Mouse (Mus musculus) lung, postnatal 36 days (tissue): ENCODE data around the gene Tomm7.
"Not testable (repeated sequence)": the region's sequence is repeated elsewhere in the genome, so short reads cannot be mapped to it uniquely, and the experiment has no call there.

Experiments used
- DNase-seq: peaks from one replicate; pipeline ENCODE4 v3.0.0; 2022; ENCODE audit warnings: mixed read lengths

Tomm7 gene

DNA sequence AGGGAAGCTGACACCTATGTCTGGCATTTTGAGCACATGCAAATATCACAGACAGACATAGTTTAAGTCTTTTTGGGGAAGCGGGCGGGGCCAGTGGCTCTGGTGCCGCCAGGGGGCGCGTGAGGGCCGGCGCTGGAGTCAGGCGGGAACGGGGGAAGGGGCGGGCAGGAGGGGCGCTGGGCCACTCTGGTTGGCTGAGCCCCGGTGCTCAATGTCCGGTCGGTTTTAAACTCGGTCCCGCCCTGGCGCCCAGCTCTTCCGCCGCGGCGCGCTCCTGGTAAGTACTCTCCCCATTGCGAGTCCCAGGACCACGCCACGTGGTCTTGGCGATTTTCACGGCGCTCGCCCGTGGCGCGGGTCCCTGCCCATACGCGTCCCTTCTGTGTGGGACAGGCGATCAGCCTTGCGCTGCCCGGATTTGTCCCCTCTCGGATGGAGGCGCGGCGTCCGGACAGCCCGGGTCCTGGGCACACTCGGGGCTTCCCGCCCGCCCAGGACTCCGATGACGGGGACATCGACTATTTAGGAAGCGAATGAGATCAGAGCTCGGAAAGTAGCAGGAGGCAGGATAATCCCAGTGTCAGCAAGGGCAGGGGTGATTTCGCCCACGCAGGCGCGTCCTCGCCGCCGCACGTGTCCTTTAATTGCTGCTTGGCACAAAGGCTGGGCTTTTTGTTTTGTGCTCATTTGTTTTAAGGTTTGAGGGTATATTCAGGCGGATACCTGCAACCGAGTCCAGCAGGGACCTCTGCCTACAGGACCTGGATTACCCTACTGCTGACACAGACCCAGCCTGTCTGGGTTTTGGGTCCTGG, 6.6 kb upstream of the Tomm7 start:
- DNase-seq: peak; percentile 95

DNA sequence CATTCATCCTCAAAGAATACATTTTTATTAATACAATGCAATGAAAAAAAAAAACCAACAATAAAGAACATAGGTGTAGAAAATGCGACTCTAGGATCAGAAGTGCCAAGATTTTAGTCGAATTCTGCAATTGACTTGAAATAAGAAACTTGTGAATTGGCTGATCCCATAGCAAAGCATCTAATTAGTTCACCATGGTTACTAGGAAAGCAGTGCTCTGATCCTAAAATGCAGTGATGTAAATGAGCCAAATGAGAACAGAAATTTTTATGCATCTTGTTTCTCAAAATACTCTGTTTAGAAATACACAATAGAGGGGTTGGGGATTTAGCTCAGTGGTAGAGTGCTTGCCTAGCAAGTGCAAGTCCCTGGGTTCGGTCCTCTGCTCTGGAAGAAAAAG, 1.2 kb upstream of the Tomm7 start:
- DNase-seq: no peak

DNA sequence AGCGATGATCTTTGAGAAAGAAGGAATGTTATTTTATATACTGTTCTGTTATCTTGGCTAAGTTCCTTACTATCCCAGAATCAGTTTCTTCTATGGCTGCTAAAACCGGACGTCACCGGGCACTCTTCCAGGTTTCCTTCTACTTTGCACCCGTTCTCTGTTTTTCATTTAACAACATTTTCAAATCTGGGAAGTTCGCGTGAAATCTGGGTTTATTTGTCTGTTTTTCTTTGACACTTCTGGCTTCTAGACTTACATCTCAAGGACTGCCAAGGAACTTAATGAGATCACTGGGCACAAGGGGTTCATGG, 525 bp upstream of the Tomm7 start:
- peak; percentile 55 for DNase-seq

DNA sequence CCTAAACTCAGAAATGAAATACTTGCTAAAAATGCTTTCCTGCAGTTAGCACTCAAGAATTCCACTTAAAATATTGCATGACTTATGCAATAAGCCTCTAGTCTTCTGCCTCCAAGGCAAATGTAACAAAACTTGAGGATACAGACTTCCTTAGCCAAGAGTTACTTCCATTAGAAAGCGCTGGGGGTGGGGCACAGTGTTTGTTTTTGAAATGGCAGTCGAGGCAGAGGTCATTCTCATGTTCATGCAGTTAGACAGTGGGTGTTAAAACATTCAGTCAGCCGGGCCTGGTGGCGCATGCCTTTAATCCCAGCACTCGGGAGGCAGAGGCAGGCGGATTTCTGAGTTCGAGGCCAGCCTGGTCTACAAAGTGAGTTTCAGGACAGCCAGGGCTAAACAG, 5.8 kb downstream of the Tomm7 start:
- DNase-seq: peak; percentile 9

DNA sequence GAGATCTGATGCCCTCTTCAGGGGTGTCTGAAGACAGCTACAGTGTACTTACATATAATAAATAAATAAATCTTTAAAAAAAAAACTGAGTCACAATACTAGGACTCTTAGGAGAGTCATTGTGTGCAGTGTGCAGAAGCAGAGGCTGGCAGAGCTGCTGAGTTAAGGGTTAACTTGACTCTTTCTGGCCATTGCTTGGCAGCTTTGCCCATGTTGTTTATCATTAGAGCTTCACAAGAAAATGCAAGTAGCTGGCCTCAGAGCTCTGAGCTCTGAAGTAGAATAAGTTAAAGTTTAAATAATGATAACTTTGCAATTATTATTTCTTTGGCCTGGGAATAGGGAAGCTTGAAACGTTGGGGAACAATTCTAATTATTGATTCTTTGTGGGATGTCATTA, 8.3 kb downstream of the Tomm7 start:
- not testable (repeated sequence) for DNase-seq

DNA sequence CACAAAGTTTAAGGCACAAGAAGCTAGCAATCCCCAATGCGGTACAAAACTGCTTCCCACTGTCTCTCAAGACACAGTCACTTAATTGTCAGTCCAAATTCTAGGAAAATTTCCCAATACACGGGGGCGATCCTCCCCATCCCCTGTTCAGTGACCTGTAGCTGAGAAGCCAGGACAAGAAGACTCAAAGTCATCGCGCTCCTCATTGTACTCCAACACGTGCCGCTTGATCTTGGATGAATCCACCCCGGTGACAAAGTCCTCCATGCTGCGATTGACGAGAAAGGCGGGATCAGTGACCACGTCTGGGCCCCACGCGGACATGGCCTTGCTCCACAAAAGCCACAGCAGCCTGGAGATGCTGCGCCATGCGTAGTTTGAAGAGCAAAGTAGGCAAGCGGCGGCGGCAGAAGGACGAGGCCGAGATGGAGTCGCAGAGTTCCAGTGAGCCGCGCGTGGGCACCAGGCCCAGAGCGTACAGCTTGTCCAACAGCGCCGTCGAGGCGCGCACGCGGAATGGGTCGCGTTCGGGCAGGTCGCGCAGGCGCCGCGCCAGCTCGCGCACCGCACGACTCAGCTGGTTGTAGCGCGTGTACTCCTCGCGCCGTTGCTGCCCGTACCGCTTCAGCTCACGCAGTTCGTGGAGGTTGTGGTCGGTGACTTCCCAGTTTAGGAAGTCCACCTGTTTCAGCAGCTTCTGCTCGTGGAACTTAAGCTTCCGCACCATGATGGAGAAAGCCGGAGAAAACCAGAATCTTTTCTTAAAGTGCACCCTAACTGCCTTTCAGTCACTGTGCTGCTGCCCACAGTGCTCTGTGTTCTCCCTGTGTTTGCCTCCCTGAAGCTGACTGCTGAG, 12.8 kb downstream of the Tomm7 start:
- DNase-seq: peak; percentile 16

DNA sequence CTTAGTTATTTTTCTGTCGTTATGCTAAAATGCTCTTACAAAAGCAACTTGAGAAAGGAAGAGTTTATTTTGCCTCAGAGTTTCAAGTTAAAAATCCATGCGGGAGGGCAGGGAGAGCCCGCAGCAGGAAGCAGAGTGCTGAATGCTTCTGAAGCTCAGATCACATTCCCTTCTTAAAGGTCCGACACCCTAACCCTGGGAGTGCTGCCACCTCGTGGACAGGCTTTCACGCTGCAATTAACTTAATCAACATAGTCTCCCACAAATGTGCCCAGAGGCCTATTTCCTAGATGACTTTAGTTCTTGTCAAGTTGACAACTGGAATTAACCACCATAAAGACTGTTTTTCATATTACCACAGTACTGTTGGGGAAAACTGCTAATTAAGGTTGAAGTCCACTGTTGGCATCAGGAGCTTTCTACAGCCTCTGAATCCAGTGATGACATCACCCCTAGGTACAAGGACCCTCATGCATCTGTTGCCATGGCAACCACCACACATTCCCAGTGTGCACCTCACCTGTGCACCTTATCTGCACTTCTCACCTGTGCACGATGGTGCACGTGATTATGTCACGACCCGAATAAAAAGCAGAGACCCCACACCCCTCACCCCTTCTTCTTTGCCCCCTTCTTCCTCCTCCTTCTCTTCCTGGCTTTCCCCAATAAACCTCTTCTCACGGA, 17.5 kb downstream of the Tomm7 start:
- peak; percentile 70 for DNase-seq

DNA sequence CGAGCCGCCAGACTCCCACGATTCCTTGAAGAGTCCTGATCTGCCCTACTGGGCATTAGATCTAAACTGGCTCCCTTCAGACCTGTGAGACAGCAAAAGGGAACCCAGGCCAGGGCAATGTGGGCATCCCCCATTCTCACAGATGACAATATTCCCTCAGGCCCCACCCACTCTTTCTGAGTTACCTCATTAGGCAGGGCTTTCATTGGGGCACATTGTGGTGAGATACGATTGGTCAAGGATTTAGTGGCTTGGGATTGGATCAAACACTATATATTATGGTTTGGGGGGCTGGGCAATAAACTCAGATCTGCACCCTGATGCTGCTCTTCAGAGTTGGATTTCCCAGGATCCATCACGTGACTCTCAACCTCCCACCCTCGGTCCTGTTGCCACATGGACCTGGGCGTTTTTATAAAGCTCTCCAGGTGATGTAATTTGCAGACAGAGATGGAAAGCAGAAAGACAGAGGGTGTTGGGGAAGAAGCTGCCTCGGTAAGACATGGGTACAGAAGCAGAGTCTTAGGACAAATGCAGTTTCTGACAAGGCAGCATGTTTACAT, 19.7 kb downstream of the Tomm7 start:
- no peak for DNase-seq

DNA sequence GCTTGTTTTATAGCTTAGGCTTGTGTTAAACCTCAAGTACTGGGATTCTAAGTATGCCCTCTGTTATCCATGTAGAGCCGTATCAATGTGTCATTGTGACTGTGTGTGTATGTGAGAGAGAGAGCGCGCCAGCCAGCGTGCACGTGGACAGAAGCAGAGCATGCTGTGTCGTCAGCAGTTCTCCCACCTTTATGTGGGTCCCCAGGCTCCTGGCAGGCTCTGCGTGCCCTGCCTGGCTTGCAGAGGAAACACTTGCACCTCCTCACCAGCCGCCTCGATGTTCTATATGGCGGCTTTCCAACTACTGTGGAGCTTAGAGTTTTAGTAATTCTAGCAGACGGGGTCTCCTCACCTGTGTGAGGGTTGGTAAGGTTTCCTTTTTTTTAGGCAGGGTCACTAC, 21.7 kb downstream of the Tomm7 start:
- no peak for DNase-seq

DNA sequence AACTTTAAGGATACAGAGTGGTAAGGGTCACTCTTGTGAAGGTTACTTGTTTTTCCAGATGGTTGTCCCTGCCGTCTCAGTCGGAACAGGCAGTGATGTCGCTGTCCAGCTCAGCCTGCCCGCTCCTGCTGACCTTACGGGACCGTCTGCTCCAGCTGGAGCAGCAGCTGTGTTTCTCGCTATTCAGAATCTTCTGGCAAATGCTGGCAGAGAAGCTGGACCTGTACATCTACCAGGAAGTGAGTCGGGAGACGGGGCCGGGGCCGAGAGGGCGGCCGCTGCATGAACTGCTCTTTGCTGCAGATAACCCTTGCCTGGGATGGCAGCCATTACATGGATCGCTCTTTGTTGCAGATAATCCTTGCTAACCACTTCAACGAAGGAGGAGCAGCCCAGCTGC, 27.3 kb downstream of the Tomm7 start:
- DNase-seq: no peak

DNA sequence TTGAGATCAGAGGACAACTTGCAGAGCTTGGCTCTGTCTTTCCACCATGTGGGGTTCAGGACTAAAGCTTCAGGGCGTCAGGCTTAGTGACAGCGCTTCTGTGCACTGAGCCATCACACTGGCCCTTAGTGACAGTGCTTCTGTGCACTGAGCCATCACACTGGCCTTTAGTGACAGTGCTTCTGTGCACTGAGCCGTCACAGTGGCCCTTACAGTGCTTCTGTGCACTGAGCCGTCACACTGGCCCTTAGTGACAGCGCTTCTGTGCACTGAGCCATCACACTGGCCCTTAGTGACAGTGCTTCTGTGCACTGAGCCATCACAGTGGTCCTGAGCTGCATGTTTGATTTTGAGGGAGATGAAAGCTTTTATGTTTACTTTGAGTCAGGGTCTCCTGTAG, 29.1 kb downstream of the Tomm7 start:
- no peak for DNase-seq

DNA sequence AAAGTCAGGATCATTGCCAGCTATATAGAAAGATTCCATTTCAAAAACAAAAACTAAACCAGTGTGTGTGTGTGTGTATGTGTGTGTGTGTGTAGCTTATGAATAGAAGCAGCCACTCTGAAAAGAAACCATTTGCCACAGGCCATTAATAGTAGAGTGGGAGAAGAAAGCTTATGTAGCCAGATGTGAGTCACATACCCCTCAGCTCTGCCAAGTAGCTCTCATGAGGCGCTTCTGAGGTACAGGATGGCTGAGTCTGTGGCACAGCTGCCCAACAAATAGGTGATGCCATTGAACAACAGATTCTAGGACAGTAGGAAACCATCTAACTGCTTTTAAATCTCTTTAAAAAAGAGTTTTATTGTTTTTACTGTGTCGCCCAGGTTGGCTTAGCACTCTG, 51.2 kb downstream of the Tomm7 start:
- no peak for DNase-seq

DNA sequence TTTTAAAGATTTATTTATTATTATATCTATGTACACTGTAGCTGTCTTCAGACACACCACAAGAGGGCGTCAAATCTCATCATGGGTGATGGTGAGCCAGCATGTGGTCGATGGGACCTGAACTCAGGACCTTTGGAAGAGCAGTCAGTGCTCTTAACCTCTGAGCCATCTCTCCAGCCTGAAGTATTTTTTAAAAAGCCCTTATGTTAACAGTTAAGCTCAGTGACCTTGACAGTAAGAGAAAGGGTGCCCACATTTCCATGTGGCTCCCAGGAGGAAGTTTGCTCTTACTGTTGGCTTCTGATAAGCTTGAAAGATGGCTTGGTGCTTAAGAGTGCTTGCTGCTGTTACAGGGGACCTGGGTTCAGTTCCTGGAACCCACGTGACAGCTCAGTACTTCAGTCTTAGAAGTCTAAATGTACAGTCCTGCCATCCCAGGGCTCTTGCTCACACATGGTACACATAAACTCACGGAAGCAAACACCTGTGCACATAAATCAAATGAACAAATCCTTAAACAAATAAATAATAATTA, 54.8 kb downstream of the Tomm7 start:
- no peak for DNase-seq
